Comparison of ENCODE assay signal across 20 mouse cellular contexts in genomic region chr3:108408517-108409008, GRCm38 (mm10). TPM values are rescaled to one million over a fixed set of nuclear protein-coding genes. Genes with fewer than 3 reads are reported as not detected.
DNase-seq lines count a peak whose midpoint lies in the region; ATAC-seq and TF ChIP-seq lines count a peak whose summit lies in the region.
"Had no signal": no experiment of that assay in that cellular context is flagged by ENCODE, and none has a peak within 500 bp of the region (broad histone marks: within the 10 kb centered on the region; RNA-seq: fewer than 3 reads in every experiment).

No protein-coding gene starts in this region.

- peak overlapping the region; percentile 96 for H3K4me3 ChIP-seq in hindbrain, embryonic 10.5 days
- H3K4me3 ChIP-seq in hindbrain, postnatal 0 days (ENCODE audit: low read length): no peak overlapping the region
- no peak overlapping the region for H3K4me3 ChIP-seq in layer of hippocampus, adult 2 months
- no peak overlapping the region for H3K4me3 ChIP-seq in hindbrain, embryonic 14.5 days (replicated peaks; ENCODE audit: low read length)
- no peak overlapping the region for H3K4me3 ChIP-seq in neural tube, embryonic 14.5 days (ENCODE audit: low read depth, low read length)
- no peak overlapping the region for H3K4me3 ChIP-seq in gastrocnemius, adult 2 months
- H3K4me3 ChIP-seq: limb, embryonic 15.5 days had no signal

- H3K36me3 ChIP-seq in hindbrain, embryonic 10.5 days: peaks cover 97% of the 10 kb centered on the region
- peaks cover 22% of the 10 kb centered on the region for H3K36me3 ChIP-seq in hindbrain, postnatal 0 days (ENCODE audit: insufficient read depth, low read length)
- peaks cover 55% of the 10 kb centered on the region for H3K36me3 ChIP-seq in hindbrain, embryonic 14.5 days (replicated peaks; ENCODE audit: control insufficient read depth, insufficient read depth)
- peaks cover 32% of the 10 kb centered on the region for H3K36me3 ChIP-seq in neural tube, embryonic 14.5 days (ENCODE audit: control insufficient read depth, insufficient read depth, low read length)

- H3K9ac ChIP-seq in hindbrain, postnatal 0 days (replicated peaks; ENCODE audit: low read length): no peak overlapping the region
- H3K9ac ChIP-seq in hindbrain, embryonic 14.5 days: 0 out of 2 replicates have a peak overlapping the region, but pooled peaks have one; percentile 2
- H3K9ac ChIP-seq in neural tube, embryonic 14.5 days (replicated peaks; ENCODE audit: low read depth, low read length): no peak overlapping the region
- H3K9ac ChIP-seq: limb, embryonic 15.5 days; liver, postnatal 0 days had no signal

- peak overlapping the region; percentile 98 for H3K27ac ChIP-seq in hindbrain, embryonic 10.5 days
- no peak overlapping the region for H3K27ac ChIP-seq in hindbrain, postnatal 0 days
- 0 out of 2 replicates have a peak overlapping the region, but pooled peaks have one; percentile 23 for H3K27ac ChIP-seq in layer of hippocampus, adult 2 months
- H3K27ac ChIP-seq in hindbrain, embryonic 14.5 days: no peak overlapping the region
- H3K27ac ChIP-seq in neural tube, embryonic 14.5 days (ENCODE audit: low read depth, low read length): no peak overlapping the region
- no peak overlapping the region for H3K27ac ChIP-seq in gastrocnemius, adult 2 months
- H3K27ac ChIP-seq: limb, embryonic 15.5 days had no signal

- peaks cover 98% of the 10 kb centered on the region for H3K4me1 ChIP-seq in hindbrain, embryonic 10.5 days (replicated peaks)
- peaks cover 44% of the 10 kb centered on the region for H3K4me1 ChIP-seq in hindbrain, postnatal 0 days (ENCODE audit: insufficient read depth, low read length)
- H3K4me1 ChIP-seq in hindbrain, embryonic 14.5 days (replicated peaks; ENCODE audit: control insufficient read depth, insufficient read depth, low read length): peaks cover 57% of the 10 kb centered on the region
- H3K4me1 ChIP-seq in neural tube, embryonic 14.5 days (ENCODE audit: control insufficient read depth, insufficient read depth, low read length): peaks cover 48% of the 10 kb centered on the region

- H3K4me2 ChIP-seq in hindbrain, postnatal 0 days (ENCODE audit: low read depth, low read length): no peak overlapping the region
- no peak overlapping the region for H3K4me2 ChIP-seq in hindbrain, embryonic 14.5 days (replicated peaks)
- peak overlapping the region; percentile 11; the same call in 1 of the 2 replicates for H3K4me2 ChIP-seq in neural tube, embryonic 14.5 days (ENCODE audit: low read depth, low read length)
- H3K4me2 ChIP-seq: limb, embryonic 15.5 days had no signal

- no peak for ATAC-seq in hindbrain, postnatal 0 days
- ATAC-seq in hindbrain, embryonic 14.5 days (ENCODE audit: low FRiP score): no peak
- ATAC-seq in neural tube, embryonic 14.5 days (ENCODE audit: low read depth): no peak
- ATAC-seq: liver, postnatal 0 days; Patski had no signal

- 0 out of 2 replicates have a peak, but pooled peaks cover 1% of the 10 kb centered on the region for H3K27me3 ChIP-seq in hindbrain, embryonic 10.5 days (ENCODE audit: insufficient read depth, poor library complexity, severe bottlenecking)
- no peaks in the 10 kb centered on the region for H3K27me3 ChIP-seq in hindbrain, postnatal 0 days (ENCODE audit: insufficient read depth, low read length)
- H3K27me3 ChIP-seq in hindbrain, embryonic 14.5 days (ENCODE audit: control insufficient read depth, insufficient read depth, low read length): no peaks in the 10 kb centered on the region
- H3K27me3 ChIP-seq in neural tube, embryonic 14.5 days (ENCODE audit: control insufficient read depth, insufficient read depth, low read length): no peaks in the 10 kb centered on the region
- H3K27me3 ChIP-seq: limb, embryonic 15.5 days; Patski had no signal

- no peak for DNase-seq in hindbrain, embryonic 10.5 days (ENCODE audit: low spot score)
- no peak for DNase-seq in hindbrain, postnatal 0 days (ENCODE audit: low spot score)
- DNase-seq in layer of hippocampus, adult 2 months (ENCODE audit: low spot score in 2 of 2): no peak
- DNase-seq in layer of hippocampus, postnatal 10 days (ENCODE audit: low spot score in 2 of 2): no peak
- DNase-seq in hindbrain, embryonic 14.5 days (ENCODE audit: low spot score): no peak
- DNase-seq in gastrocnemius, adult 2 months: no peak
- DNase-seq: adrenal gland, postnatal 25 days; cerebellum, adult 2 months; layer of hippocampus, postnatal 36 days; liver, postnatal 0 days; lung, postnatal 14 days; right cerebral cortex, postnatal 14 days had no signal

- TF ChIP-seq CTCF in hindbrain, postnatal 0 days (IDR thresholded peaks at IDR 0.05; ENCODE audit: low read depth): no peak
- TF ChIP-seq CTCF in layer of hippocampus, adult 2 months (conservative IDR thresholded peaks at IDR 0.05): no peak
- no peak for TF ChIP-seq CTCF in gastrocnemius, adult 2 months (IDR thresholded peaks at IDR 0.05)

- H3K9me3 ChIP-seq in hindbrain, embryonic 10.5 days: peaks cover 12% of the 10 kb centered on the region
- no peaks in the 10 kb centered on the region for H3K9me3 ChIP-seq in hindbrain, postnatal 0 days (ENCODE audit: low read length)
- H3K9me3 ChIP-seq in hindbrain, embryonic 14.5 days (ENCODE audit: control insufficient read depth, low read length): no peaks in the 10 kb centered on the region
- H3K9me3 ChIP-seq in neural tube, embryonic 14.5 days (ENCODE audit: control insufficient read depth, low read length): no peaks in the 10 kb centered on the region

- intact Hi-C loops in gastrocnemius, adult 2 months (cut with DNase I): no loop called here

- WGBS in hindbrain, embryonic 10.5 days: 88% methylated on average over 8 of the region's 8 CpGs
- WGBS in hindbrain, postnatal 0 days: 71% methylated on average over 8 of the region's 8 CpGs
- 79% methylated on average over 8 of the region's 8 CpGs for WGBS in hindbrain, embryonic 14.5 days
- 83% methylated on average over 8 of the region's 8 CpGs for WGBS in neural tube, embryonic 14.5 days

RNA-seq across cellular contexts. Expression of gene Celsr2, which starts 6.8 kb away (rescaled TPM):
- 58.1 and 79.1 TPM in 2 replicates for polyA plus RNA-seq in hindbrain, embryonic 10.5 days (2016; fragmentation: Nextera tagmentation; extraction: Ambion mirVana)
- 94.8 and 95.3 TPM in 2 replicates for total RNA-seq in hindbrain, postnatal 0 days (2014; rRNA removed)
- polyA plus RNA-seq in hindbrain, postnatal 0 days (2015; fragmentation: Nextera tagmentation; extraction: Ambion mirVana): 28.1 and 30.6 TPM in 2 replicates
- total RNA-seq in layer of hippocampus, adult 2 months (2021): 100 to 1,000 TPM; 185 to 201 TPM
- 100 to 1,000 TPM; 177 to 179 TPM for total RNA-seq in layer of hippocampus, postnatal 10 days (2021)
- 39.4 and 49.7 TPM in 2 replicates for polyA plus RNA-seq in hindbrain, embryonic 14.5 days (2014; fragmentation: Nextera tagmentation; extraction: Ambion mirVana)
- polyA plus RNA-seq in neural tube, embryonic 14.5 days (2014; fragmentation: Nextera tagmentation; extraction: Ambion mirVana): 50.4 and 56.7 TPM in 2 replicates
- total RNA-seq in gastrocnemius, adult 2 months (2021): 1 to 10 TPM; 6.4 to 8.8 TPM
- polyA plus RNA-seq: C2C12 had no signal

RNA-seq across cellular contexts. Expression of gene Psrc1, which starts 24.9 kb away (rescaled TPM):
- 75.8 and 89.8 TPM in 2 replicates for polyA plus RNA-seq in hindbrain, embryonic 10.5 days (2016; fragmentation: Nextera tagmentation; extraction: Ambion mirVana)
- total RNA-seq in hindbrain, postnatal 0 days (2014; rRNA removed): 11.0 and 15.0 TPM in 2 replicates
- 8.4 and 11.0 TPM in 2 replicates for polyA plus RNA-seq in hindbrain, postnatal 0 days (2015; fragmentation: Nextera tagmentation; extraction: Ambion mirVana)
- 10 to 100 TPM; 17.5 to 22.2 TPM for total RNA-seq in layer of hippocampus, adult 2 months (2021)
- 10 to 100 TPM; 12.5 to 12.8 TPM for total RNA-seq in layer of hippocampus, postnatal 10 days (2021)
- polyA plus RNA-seq in hindbrain, embryonic 14.5 days (2014; fragmentation: Nextera tagmentation; extraction: Ambion mirVana): 5.6 and 9.6 TPM in 2 replicates
- 3.2 and 3.5 TPM in 2 replicates for polyA plus RNA-seq in neural tube, embryonic 14.5 days (2014; fragmentation: Nextera tagmentation; extraction: Ambion mirVana)
- not detected for total RNA-seq in gastrocnemius, adult 2 months (2021)
- total RNA-seq: gastrocnemius, adult 8-10 months had no signal

RNA-seq across cellular contexts. Expression of gene Sars, which starts 36.4 kb away (rescaled TPM):
- polyA plus RNA-seq in hindbrain, embryonic 10.5 days (2016; fragmentation: Nextera tagmentation; extraction: Ambion mirVana): 161 and 177 TPM in 2 replicates
- 122 and 137 TPM in 2 replicates for total RNA-seq in hindbrain, postnatal 0 days (2014; rRNA removed)
- polyA plus RNA-seq in hindbrain, postnatal 0 days (2015; fragmentation: Nextera tagmentation; extraction: Ambion mirVana): 214 and 223 TPM in 2 replicates
- total RNA-seq in layer of hippocampus, adult 2 months (2021): 100 to 1,000 TPM; 198 to 213 TPM
- 100 to 1,000 TPM; 215 TPM for total RNA-seq in layer of hippocampus, postnatal 10 days (2021)
- 207 and 222 TPM in 2 replicates for polyA plus RNA-seq in hindbrain, embryonic 14.5 days (2014; fragmentation: Nextera tagmentation; extraction: Ambion mirVana)
- polyA plus RNA-seq in neural tube, embryonic 14.5 days (2014; fragmentation: Nextera tagmentation; extraction: Ambion mirVana): 223 and 244 TPM in 2 replicates
- 100 to 1,000 TPM; 116 to 135 TPM for total RNA-seq in gastrocnemius, adult 2 months (2021)

RNA-seq across cellular contexts. Expression of gene Mybphl, which starts 43.9 kb away (rescaled TPM):
- not detected in 2 replicates for polyA plus RNA-seq in hindbrain, embryonic 10.5 days (2016; fragmentation: Nextera tagmentation; extraction: Ambion mirVana)
- 0.36 TPM in 1 of 2 replicates, not detected in the other for total RNA-seq in hindbrain, postnatal 0 days (2014; rRNA removed)
- polyA plus RNA-seq in hindbrain, postnatal 0 days (2015; fragmentation: Nextera tagmentation; extraction: Ambion mirVana): 0.11 and 0.19 TPM in 2 replicates
- 1 to 10 TPM in 1 of 2 experiments, under 1 TPM in 1; 0.83 to 1.5 TPM for total RNA-seq in layer of hippocampus, adult 2 months (2021)
- total RNA-seq in layer of hippocampus, postnatal 10 days (2021): under 1 TPM in 1 of 2 experiments, not detected in 1; 0.36 TPM
- 0.16 and 0.31 TPM in 2 replicates for polyA plus RNA-seq in hindbrain, embryonic 14.5 days (2014; fragmentation: Nextera tagmentation; extraction: Ambion mirVana)
- 0.48 TPM in 1 of 2 replicates, not detected in the other for polyA plus RNA-seq in neural tube, embryonic 14.5 days (2014; fragmentation: Nextera tagmentation; extraction: Ambion mirVana)
- not detected for total RNA-seq in gastrocnemius, adult 2 months (2021)
- total RNA-seq: adrenal gland, postnatal 25 days; gastrocnemius, adult 8-10 months had no signal
- polyA plus RNA-seq: C2C12; cerebellum, adult 2 months; embryonic facial prominence, embryonic 14.5 days; large intestine, adult 2 months; limb, embryonic 15.5 days; Patski; stomach, embryonic 16.5 days had no signal

Comparison
In these comparisons a context has a peak if more than half of its experiments do, and no peak if none do; other contexts are left out.
1. H3K27ac ChIP-seq: peak in hindbrain, embryonic 10.5 days (single experiment) and layer of hippocampus, adult 2 months (single experiment); none in hindbrain, postnatal 0 days (single experiment), hindbrain, embryonic 14.5 days (single experiment), neural tube, embryonic 14.5 days (single experiment) and gastrocnemius, adult 2 months (single experiment).
2. RNA of gene Psrc1, which starts 24.9 kb away (total RNA-seq): 17.5 to 22.2 TPM in layer of hippocampus, adult 2 months, 11.0 to 15.0 TPM in hindbrain, postnatal 0 days and 12.5 to 12.8 TPM in layer of hippocampus, postnatal 10 days; not detected in gastrocnemius, adult 2 months; every median in the first group is over 10 times any median in the second.